Mouse (Mus musculus) liver, embryonic 13.5 days (tissue): ENCODE measurements around the gene Nmur1. TPM values are rescaled to one million over a fixed set of nuclear protein-coding genes. Genes with fewer than 3 reads are reported as not detected.
A peak's percentile ranks its signal among the peaks of the same experiment; 100 is the strongest.
"Not testable (repeated sequence)": the region's sequence is repeated elsewhere in the genome, so short reads cannot be mapped to it uniquely, and the experiment has no call there.

Experiments used
- ATAC-seq: fragments of 200-750 bp; cut with Nextera tagmentation; 2 replicates; pipeline ENCODE4 v1.8.0; 2017; ENCODE audit warnings: low read depth, mild to moderate bottlenecking, moderate number of reproducible peaks, moderate library complexity
- DNase-seq: peaks from one replicate; pipeline ENCODE4 v3.0.0; 2022
- H3K27ac ChIP-seq: fragments of 300-500 bp; sonication (generic); 2 replicates; pipeline ENCODE4 v1.5.1; 2015; ENCODE audit warnings: moderate library complexity, mild to moderate bottlenecking, inconsistent platforms
- H3K27me3 ChIP-seq: fragments of 300-500 bp; sonication (generic); 2 replicates; pipeline ENCODE4 v1.6.1; 2015; ENCODE audit warnings: mild to moderate bottlenecking, inconsistent platforms
- H3K36me3 ChIP-seq: fragments of 300-500 bp; sonication (generic); 2 replicates; pipeline ENCODE4 v1.6.1; 2015; ENCODE audit warnings: mild to moderate bottlenecking, inconsistent platforms
- H3K4me1 ChIP-seq: fragments of 300-500 bp; sonication (generic); replicated peaks from 2 replicates; pipeline ENCODE4 v1.6.1; 2015; ENCODE audit warnings: inconsistent platforms
- H3K4me2 ChIP-seq: fragments of 300-500 bp; sonication (generic); 2 replicates; pipeline ENCODE4 v1.6.1; 2015; ENCODE audit warnings: inconsistent platforms, mild to moderate bottlenecking, moderate library complexity
- H3K4me3 ChIP-seq: fragments of 300-500 bp; sonication (generic); replicated peaks from 2 replicates; pipeline ENCODE4 v1.5.1; 2015; ENCODE audit warnings: mild to moderate bottlenecking, inconsistent platforms
- H3K9ac ChIP-seq: fragments of 300-500 bp; sonication (generic); 2 replicates; pipeline ENCODE4 v1.6.1; 2015; ENCODE audit warnings: mild to moderate bottlenecking, inconsistent platforms
- H3K9me3 ChIP-seq: fragments of 300-500 bp; sonication (generic); replicated peaks from 2 replicates; pipeline ENCODE4 v1.6.1; 2016; ENCODE audit warnings: inconsistent platforms
- WGBS: fragments of 180-500 bp; shearing (Covaris S2); methylation state at CpG from one replicate; pipeline ENCODE4 v1.1.7; 2015; ENCODE audit not compliant: insufficient replicate concordance; 5-methylcytosine and 5-hydroxymethylcytosine counted together
- microRNA-seq: library from miRNA; unstranded; fragments of <30 nt; microRNA quantifications from one replicate; pipeline ENCODE4, GENCODE M21; 2016
- polyA plus RNA-seq: library from polyadenylated mRNA; unstranded; fragments of >200 nt; fragmentation: Nextera tagmentation; extraction: Ambion mirVana; gene quantifications from 2 replicates; pipeline ENCODE4 v1.2.1, GENCODE M21; 2015

Nmur1 gene
- polyA plus RNA-seq, 1 experiment from 2014 or later = not detected

GRCm38 (mm10) chr1:86343969-86344861 lies 81.8 kb downstream of the Nmur1 start:
- Histone ChIP-seq H3K9ac (no peak overlapping the region), H3K4me3 (no peak overlapping the region), H3K27ac (peak overlapping the region; percentile 35; the same call in 1 of the 2 replicates), H3K4me1 (peaks cover 5% of the 10 kb centered on the region; the same call in 1 of the 2 replicates), H3K9me3 (no peaks in the 10 kb centered on the region), H3K4me2 (no peak overlapping the region), H3K36me3 (peaks cover 26% of the 10 kb centered on the region), H3K27me3 (no peaks in the 10 kb centered on the region)
- ATAC-seq = no peak
- WGBS = 26% methylated on average over 4 of the region's 4 CpGs
- DNase-seq = no peak

- ATAC-seq (no peak), DNase-seq (no peak)
- Histone ChIP-seq H3K27ac (no peak overlapping the region; the same call in 1 of the 2 replicates), H3K36me3 (peaks cover 15% of the 10 kb centered on the region), H3K27me3 (no peaks in the 10 kb centered on the region), H3K4me3 (no peak overlapping the region), H3K9me3 (no peaks in the 10 kb centered on the region), H3K9ac (no peak overlapping the region), H3K4me2 (no peak overlapping the region), H3K4me1 (peaks cover 5% of the 10 kb centered on the region; the same call in 1 of the 2 replicates)
- 82% methylated on average over 1 of the region's 1 CpGs for WGBS
Measured at GRCm38 (mm10) chr1:86343087-86343645, 82.9 kb downstream of the Nmur1 start.

GRCm38 (mm10) chr1:86342371-86342770 lies 83.7 kb downstream of the Nmur1 start:
- Histone ChIP-seq H3K4me1 (peaks cover 5% of the 10 kb centered on the region; the same call in 1 of the 2 replicates), H3K4me2 (no peak overlapping the region), H3K27me3 (no peaks in the 10 kb centered on the region), H3K27ac (no peak overlapping the region), H3K4me3 (no peak overlapping the region), H3K36me3 (peaks cover 7% of the 10 kb centered on the region; the same call in 1 of the 2 replicates), H3K9me3 (no peaks in the 10 kb centered on the region), H3K9ac (no peak overlapping the region)
- 74% methylated on average over 2 of the region's 2 CpGs for WGBS
- DNase-seq (no peak), ATAC-seq (no peak)

GRCm38 (mm10) chr1:86341096-86341495 lies 84.9 kb downstream of the Nmur1 start:
- WGBS = 82% methylated on average over 2 of the region's 2 CpGs
- H3K9me3 ChIP-seq, H3K9ac ChIP-seq, H3K4me3 ChIP-seq, H3K4me1 ChIP-seq, ATAC-seq, H3K4me2 ChIP-seq, H3K27me3 ChIP-seq, H3K27ac ChIP-seq, H3K36me3 ChIP-seq, DNase-seq: not testable (repeated sequence)

GRCm38 (mm10) chr1:86339156-86339812 lies 86.7 kb downstream of the Nmur1 start:
- Histone ChIP-seq H3K27ac (no peak overlapping the region), H3K4me2 (no peak overlapping the region), H3K4me3 (no peak overlapping the region), H3K9me3 (no peaks in the 10 kb centered on the region), H3K27me3 (no peaks in the 10 kb centered on the region), H3K9ac (no peak overlapping the region), H3K36me3 (no peaks in the 10 kb centered on the region), H3K4me1 (peaks cover under 1% of the 10 kb centered on the region; the same call in 1 of the 2 replicates)
- 27% methylated on average over 4 of the region's 4 CpGs for WGBS
- ATAC-seq (peak; percentile 55), DNase-seq (peak; percentile 71)

GRCm38 (mm10) chr1:86336330-86336729 lies 89.7 kb downstream of the Nmur1 start:
- DNase-seq (no peak), ATAC-seq (no peak)
- Histone ChIP-seq H3K36me3 (no peaks in the 10 kb centered on the region), H3K9ac (no peak overlapping the region), H3K4me3 (no peak overlapping the region), H3K27ac (no peak overlapping the region), H3K27me3 (no peaks in the 10 kb centered on the region), H3K4me1 (no peaks in the 10 kb centered on the region), H3K4me2 (no peak overlapping the region), H3K9me3 (no peaks in the 10 kb centered on the region)
- WGBS = 43% methylated on average over 2 of the region's 2 CpGs

Small RNA genes lying within 50 kb of the gene (microRNA-seq; reads per million reads assigned to microRNA genes)
- gene mmu-mir-3535 = 59.6 reads per million, percentile 45 among the genes with 10 or more reads in this experiment

Other genes starting within 250 kb of the Nmur1 start
- gene B3gnt7, start 123.4 kb downstream of the Nmur1 start, polyA plus RNA-seq = 2.4 and 3.2 TPM in 2 replicates
- 423 and 530 TPM in 2 replicates for gene Ncl, start 66.8 kb downstream of the Nmur1 start, polyA plus RNA-seq
- gene Tex44, start 101 bp upstream of the Nmur1 start, polyA plus RNA-seq = not detected in 2 replicates
- gene Ptma, start 100.5 kb upstream of the Nmur1 start, polyA plus RNA-seq = 1,483 and 1,688 TPM in 2 replicates
- gene Pde6d, start 156.4 kb upstream of the Nmur1 start, polyA plus RNA-seq = 31.5 and 35.7 TPM in 2 replicates
- 16.7 and 18.5 TPM in 2 replicates for gene Cops7b, start 156.7 kb upstream of the Nmur1 start, polyA plus RNA-seq
- gene Nppc, start 244.3 kb upstream of the Nmur1 start, polyA plus RNA-seq = not detected in 2 replicates